Mouse (Mus musculus) forebrain, embryonic 12.5 days (tissue): ENCODE data around the gene Mill2. TPM values are rescaled to one million over a fixed set of nuclear protein-coding genes. Genes with fewer than 3 reads are reported as not detected.

Experiments
- ATAC-seq: fragments of 200-750 bp; cut with Nextera tagmentation; 2 replicates; pipeline ENCODE4 v1.8.0; 2017; ENCODE audit warnings: moderate TSS enrichment; ENCODE audit not compliant: low FRiP score
- H3K27ac ChIP-seq: fragments of 300-500 bp; sonication (generic); 2 replicates; pipeline ENCODE4 v1.5.1; 2016; ENCODE audit warnings: mild to moderate bottlenecking
- H3K27me3 ChIP-seq: fragments of 300-500 bp; sonication (generic); 2 replicates; pipeline ENCODE4 v1.6.1; 2016; ENCODE audit warnings: mild to moderate bottlenecking
- H3K36me3 ChIP-seq: fragments of 300-500 bp; sonication (generic); replicated peaks from 2 replicates; pipeline ENCODE4 v1.6.1; 2016; ENCODE audit warnings: mild to moderate bottlenecking
- H3K4me1 ChIP-seq: fragments of 300-500 bp; sonication (generic); 2 replicates; pipeline ENCODE4 v1.6.1; 2016
- H3K4me2 ChIP-seq: fragments of 300-500 bp; sonication (generic); 2 replicates; pipeline ENCODE4 v1.6.1; 2016; ENCODE audit warnings: mild to moderate bottlenecking, moderate library complexity
- H3K4me3 ChIP-seq: fragments of 300-500 bp; sonication (generic); replicated peaks from 2 replicates; pipeline ENCODE4 v1.5.1; 2016; ENCODE audit warnings: mild to moderate bottlenecking
- H3K9ac ChIP-seq: fragments of 300-500 bp; sonication (generic); 2 replicates; pipeline ENCODE4 v1.6.1; 2016; ENCODE audit warnings: mild to moderate bottlenecking
- H3K9me3 ChIP-seq: fragments of 300-500 bp; sonication (generic); 2 replicates; pipeline ENCODE4 v1.6.1; 2016
- WGBS: fragments of 180-500 bp; shearing (Covaris S2); methylation state at CpG from one replicate; pipeline ENCODE4 v1.1.7; 2016; 5-methylcytosine and 5-hydroxymethylcytosine counted together
- polyA plus RNA-seq: library from polyadenylated mRNA; unstranded; fragments of >200 nt; fragmentation: Nextera tagmentation; extraction: Ambion mirVana; gene quantifications from 2 replicates; pipeline ENCODE4 v1.2.1, GENCODE M21; 2016

The Mill2 gene
- polyA plus RNA-seq, 1 experiment from 2014 or later = 0.09 TPM

DNA sequence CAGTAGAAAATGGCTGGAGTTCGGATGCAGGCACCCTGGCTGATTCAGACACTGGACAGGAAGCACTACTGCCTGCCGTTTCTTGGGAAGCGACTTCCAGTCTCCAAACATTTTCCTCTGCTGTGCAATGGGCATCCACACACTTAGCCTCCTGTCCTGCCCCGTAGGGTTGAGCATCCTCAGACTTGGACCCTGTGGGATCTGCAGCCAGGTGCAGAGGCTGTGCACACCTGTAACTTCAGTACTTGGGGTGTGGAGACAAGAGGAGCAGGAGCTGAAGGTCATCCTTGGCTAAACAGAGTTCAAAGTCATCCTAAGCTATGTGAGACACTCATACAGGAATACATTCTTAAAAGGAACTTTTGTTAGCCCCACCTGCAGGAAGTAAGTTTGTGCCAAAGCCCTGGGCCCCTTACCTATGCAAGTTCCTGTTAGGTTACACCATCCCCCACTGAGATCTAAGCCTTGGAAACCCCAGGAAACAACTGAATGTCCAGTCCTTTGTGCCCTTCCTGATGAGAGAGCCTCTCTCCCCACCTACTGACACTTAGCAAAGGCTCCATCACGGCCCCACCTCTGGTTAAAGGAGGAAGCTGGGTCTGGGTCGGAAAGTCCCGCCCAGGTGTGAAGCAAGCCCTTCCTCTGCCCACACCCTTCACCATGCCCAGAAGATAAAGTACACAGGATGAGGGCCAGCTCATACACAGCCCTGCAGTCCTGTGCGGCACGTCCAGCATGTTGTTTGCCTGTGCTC lies 44.4 kb downstream of the Mill2 start:
- ATAC-seq = no peak
- 74% methylated on average over 9 of the region's 9 CpGs for WGBS
- Histone ChIP-seq H3K27ac (no peak overlapping the region), H3K27me3 (no peaks in the 10 kb centered on the region), H3K4me2 (no peak overlapping the region), H3K4me1 (no peaks in the 10 kb centered on the region), H3K9ac (no peak overlapping the region), H3K4me3 (no peak overlapping the region), H3K36me3 (no peaks in the 10 kb centered on the region), H3K9me3 (no peaks in the 10 kb centered on the region)

GRCm38 (mm10) chr7:18884745-18885422 lies 45.1 kb downstream of the Mill2 start:
- Histone ChIP-seq H3K36me3 (no peaks in the 10 kb centered on the region), H3K9ac (no peak overlapping the region), H3K9me3 (no peaks in the 10 kb centered on the region), H3K4me1 (no peaks in the 10 kb centered on the region), H3K27ac (no peak overlapping the region), H3K27me3 (no peaks in the 10 kb centered on the region), H3K4me2 (no peak overlapping the region), H3K4me3 (no peak overlapping the region)
- no peak for ATAC-seq
- WGBS = 70% methylated on average over 13 of the region's 13 CpGs

DNA sequence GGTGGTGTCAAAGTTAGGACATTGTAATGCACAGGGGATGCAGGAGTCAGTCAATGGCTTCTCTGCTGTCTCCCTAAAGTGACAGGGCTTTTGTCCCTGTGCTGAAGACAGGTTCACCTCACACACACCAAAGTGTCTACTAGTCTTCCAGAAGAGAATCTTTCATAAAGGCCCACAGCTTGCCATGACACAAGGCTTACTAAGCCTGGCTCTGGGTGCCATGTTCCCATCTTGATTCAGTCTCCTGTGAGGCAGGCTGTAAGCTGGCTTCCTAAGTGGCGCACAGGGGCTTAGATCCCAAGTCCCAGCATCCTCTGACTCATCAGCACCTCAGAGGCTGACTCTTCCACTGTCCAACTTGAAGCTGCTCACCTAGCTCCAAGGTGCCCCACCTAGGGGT lies 47.2 kb downstream of the Mill2 start:
- 90% methylated on average over 1 of the region's 1 CpGs for WGBS
- H3K4me2 ChIP-seq = no peak overlapping the region
- H3K27ac ChIP-seq = no peak overlapping the region
- no peaks in the 10 kb centered on the region for H3K36me3 ChIP-seq
- no peak overlapping the region for H3K9ac ChIP-seq
- no peak for ATAC-seq
- H3K4me1 ChIP-seq = no peaks in the 10 kb centered on the region
- H3K4me3 ChIP-seq = no peak overlapping the region
- no peaks in the 10 kb centered on the region for H3K27me3 ChIP-seq
- H3K9me3 ChIP-seq = no peaks in the 10 kb centered on the region

GRCm38 (mm10) chr7:18890848-18891247 lies 51.1 kb downstream of the Mill2 start:
- no peak overlapping the region for H3K27ac ChIP-seq
- peaks cover 31% of the 10 kb centered on the region for H3K27me3 ChIP-seq
- no peak for ATAC-seq
- no peak overlapping the region for H3K4me2 ChIP-seq
- no peaks in the 10 kb centered on the region for H3K9me3 ChIP-seq
- 91% methylated on average over 8 of the region's 8 CpGs for WGBS
- H3K4me3 ChIP-seq = no peak overlapping the region
- peaks cover 23% of the 10 kb centered on the region for H3K4me1 ChIP-seq
- no peak overlapping the region for H3K9ac ChIP-seq
- no peaks in the 10 kb centered on the region for H3K36me3 ChIP-seq

DNA sequence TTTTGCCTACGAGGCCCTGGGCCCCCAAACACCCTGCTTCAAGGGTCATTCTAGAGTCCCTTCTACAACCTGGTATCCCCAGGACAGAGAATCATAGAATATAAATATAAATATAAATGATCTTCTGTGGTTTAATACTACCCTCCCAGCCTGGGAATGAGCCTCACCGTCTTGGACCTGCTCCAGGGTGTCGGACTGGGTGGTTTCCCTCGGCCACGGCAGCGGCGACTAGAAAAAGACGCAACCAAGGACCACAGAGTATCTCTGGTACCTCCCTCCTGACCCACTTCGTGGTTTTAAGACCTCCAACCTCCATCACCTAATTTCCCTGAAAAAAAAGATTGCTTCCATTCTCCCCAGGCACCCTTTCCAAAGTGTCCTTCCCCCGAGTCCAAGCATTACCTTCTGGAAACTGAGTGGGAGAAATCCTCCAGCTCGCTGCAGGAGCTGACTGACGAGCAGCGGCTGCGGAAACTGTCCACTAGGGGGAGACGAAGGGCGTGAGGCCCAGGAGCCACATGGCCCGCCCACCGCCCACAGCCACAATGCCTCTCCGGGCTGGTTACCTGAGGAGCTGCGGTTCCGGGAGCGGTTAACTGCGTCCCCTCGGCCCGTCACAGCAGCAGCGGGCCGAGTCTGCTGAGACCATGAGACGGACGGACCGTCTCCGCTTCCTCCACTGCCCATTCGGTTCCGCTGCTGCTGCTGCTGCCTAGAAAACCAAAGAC lies 52.3 kb downstream of the Mill2 start:
- peak overlapping the region; percentile 44 for H3K9ac ChIP-seq
- H3K27ac ChIP-seq = no peak overlapping the region

GRCm38 (mm10) chr7:18893009-18893408 lies 53.2 kb downstream of the Mill2 start:
- ATAC-seq = peak; percentile 37
- H3K27ac ChIP-seq = no peak overlapping the region
- peaks cover 31% of the 10 kb centered on the region for H3K27me3 ChIP-seq
- no peaks in the 10 kb centered on the region for H3K9me3 ChIP-seq
- no peak overlapping the region; the same call in 1 of the 2 replicates for H3K9ac ChIP-seq
- peak overlapping the region; percentile 37 for H3K4me3 ChIP-seq
- peaks cover 26% of the 10 kb centered on the region for H3K4me1 ChIP-seq
- 30% methylated on average over 27 of the region's 27 CpGs for WGBS
- peak overlapping the region; percentile 65 for H3K4me2 ChIP-seq
- peaks cover 4% of the 10 kb centered on the region; the same call in 1 of the 2 replicates for H3K36me3 ChIP-seq

More for the DNA sequence above, 52.3 kb downstream of the Mill2 start:
- peak; percentile 69 for ATAC-seq
- 20% methylated on average over 33 of the region's 33 CpGs for WGBS
- Histone ChIP-seq H3K4me3 (peak overlapping the region; percentile 37), H3K9me3 (no peaks in the 10 kb centered on the region), H3K4me2 (peak overlapping the region; percentile 65), H3K27me3 (peaks cover 31% of the 10 kb centered on the region), H3K4me1 (peaks cover 26% of the 10 kb centered on the region), H3K36me3 (no peaks in the 10 kb centered on the region)

DNA sequence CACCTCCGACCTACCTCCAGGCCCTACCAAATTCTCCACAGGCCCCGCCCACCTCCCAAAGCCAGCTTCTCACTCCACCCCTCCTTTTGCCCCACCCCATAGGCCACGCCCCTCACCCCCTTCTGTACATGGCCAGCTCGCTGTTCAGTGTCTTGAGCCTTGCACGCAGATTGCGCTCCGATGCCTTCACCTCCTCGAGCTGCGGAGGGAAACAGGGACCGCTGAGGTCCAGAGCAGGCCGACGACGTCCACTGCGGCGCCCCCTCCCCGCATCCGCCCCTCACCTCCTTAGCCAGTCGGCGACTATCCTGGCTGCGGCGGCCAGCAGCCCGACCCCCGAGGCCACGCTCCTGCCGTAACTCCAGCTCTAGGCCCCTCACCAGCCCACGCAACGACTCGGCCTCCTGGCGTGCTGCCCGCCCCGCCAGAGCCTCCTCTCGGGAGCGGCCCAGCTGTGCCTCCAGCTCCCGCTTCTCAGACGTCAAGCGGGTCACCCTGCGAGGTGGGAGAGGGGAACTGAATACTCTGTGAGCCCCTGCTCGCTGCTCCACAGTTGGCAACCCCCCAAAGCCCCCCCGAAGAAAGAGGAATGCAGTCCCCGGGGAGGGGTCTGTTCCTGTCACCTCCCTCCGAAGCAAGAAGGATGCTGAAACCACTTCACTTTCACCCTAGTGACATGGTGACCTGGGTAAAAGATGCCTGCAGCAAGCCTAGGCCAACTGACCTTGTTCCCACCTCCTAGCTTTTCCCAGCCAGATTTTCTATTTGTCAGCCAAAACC lies 54.1 kb downstream of the Mill2 start:
- ATAC-seq = peak; percentile 37; the same call in 1 of the 2 replicates
- H3K4me1 ChIP-seq = peaks cover 26% of the 10 kb centered on the region
- under 1% methylated on average over 41 of the region's 41 CpGs for WGBS
- peaks cover 31% of the 10 kb centered on the region for H3K27me3 ChIP-seq
- no peak overlapping the region for H3K27ac ChIP-seq
- H3K4me3 ChIP-seq = peak overlapping the region; percentile 38
- H3K9ac ChIP-seq = peak overlapping the region; percentile 67
- peaks cover 4% of the 10 kb centered on the region for H3K36me3 ChIP-seq
- peak overlapping the region; percentile 65 for H3K4me2 ChIP-seq
- no peaks in the 10 kb centered on the region for H3K9me3 ChIP-seq

- Histone ChIP-seq H3K4me2 (no peak overlapping the region), H3K36me3 (peaks cover 30% of the 10 kb centered on the region), H3K27ac (no peak overlapping the region), H3K9ac (no peak overlapping the region), H3K4me1 (peaks cover 26% of the 10 kb centered on the region), H3K4me3 (no peak overlapping the region), H3K9me3 (no peaks in the 10 kb centered on the region), H3K27me3 (peaks cover 31% of the 10 kb centered on the region)
- 37% methylated on average over 5 of the region's 5 CpGs for WGBS
- ATAC-seq = no peak
Observed at GRCm38 (mm10) chr7:18896536-18896935, 56.8 kb downstream of the Mill2 start.

DNA sequence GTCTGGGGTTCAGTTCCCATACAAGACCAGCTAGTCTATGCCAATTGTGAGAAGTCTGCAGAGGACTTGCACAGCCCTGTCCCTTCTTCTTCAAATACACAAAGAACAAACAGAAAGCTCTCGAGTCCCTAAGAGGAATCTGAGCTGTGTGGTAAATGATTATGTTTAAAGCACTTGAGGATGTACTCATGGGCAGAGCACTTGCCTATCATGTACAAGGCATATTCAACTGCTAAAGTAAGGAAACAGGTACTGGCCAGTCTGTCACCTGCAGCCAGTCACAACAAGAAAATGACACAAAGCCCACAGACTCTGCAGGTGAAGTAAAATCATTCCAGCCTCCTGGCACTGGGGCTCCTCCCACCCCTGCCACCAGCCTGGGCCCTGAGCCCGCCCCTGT lies 60.7 kb downstream of the Mill2 start:
- Histone ChIP-seq H3K9ac (no peak overlapping the region), H3K4me1 (peaks cover 3% of the 10 kb centered on the region; the same call in 1 of the 2 replicates), H3K27me3 (no peaks in the 10 kb centered on the region), H3K4me2 (no peak overlapping the region), H3K36me3 (peaks cover 37% of the 10 kb centered on the region), H3K27ac (no peak overlapping the region), H3K4me3 (no peak overlapping the region), H3K9me3 (no peaks in the 10 kb centered on the region)
- no peak for ATAC-seq
- 92% methylated on average over 2 of the region's 2 CpGs for WGBS

- H3K9me3 ChIP-seq = no peaks in the 10 kb centered on the region
- H3K9ac ChIP-seq = no peak overlapping the region
- 66% methylated on average over 3 of the region's 3 CpGs for WGBS
- H3K4me2 ChIP-seq = no peak overlapping the region
- no peaks in the 10 kb centered on the region for H3K27me3 ChIP-seq
- no peak overlapping the region for H3K27ac ChIP-seq
- peaks cover 37% of the 10 kb centered on the region for H3K36me3 ChIP-seq
- no peak for ATAC-seq
- no peak overlapping the region for H3K4me3 ChIP-seq
- H3K4me1 ChIP-seq = no peaks in the 10 kb centered on the region
Observed at GRCm38 (mm10) chr7:18902486-18902885, 62.7 kb downstream of the Mill2 start.

DNA sequence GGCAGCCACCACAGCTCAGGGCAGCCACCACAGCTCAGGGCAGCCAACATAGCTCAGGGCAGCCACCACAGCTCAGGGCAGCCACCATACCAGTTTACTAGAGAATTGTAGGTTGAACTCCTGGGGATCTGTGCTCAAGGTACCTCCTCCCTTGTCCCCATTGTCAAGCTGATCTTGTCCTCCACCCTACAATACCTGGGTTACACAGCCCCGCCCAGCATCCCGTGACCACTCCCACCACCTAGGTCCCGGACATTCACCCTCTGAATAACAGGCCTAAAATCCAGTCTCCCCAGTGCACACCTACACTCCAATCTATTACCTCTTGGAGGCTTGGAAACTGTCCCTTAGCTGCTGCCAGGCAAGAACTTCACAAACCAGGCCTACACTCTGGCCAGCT lies 65.2 kb downstream of the Mill2 start:
- H3K9me3 ChIP-seq = no peaks in the 10 kb centered on the region
- H3K27me3 ChIP-seq = no peaks in the 10 kb centered on the region
- ATAC-seq = no peak
- H3K4me3 ChIP-seq = no peak overlapping the region
- peaks cover 21% of the 10 kb centered on the region for H3K36me3 ChIP-seq
- H3K4me2 ChIP-seq = no peak overlapping the region
- WGBS = 73% methylated on average over 3 of the region's 3 CpGs
- no peak overlapping the region for H3K27ac ChIP-seq
- H3K4me1 ChIP-seq = peaks cover 17% of the 10 kb centered on the region
- H3K9ac ChIP-seq = no peak overlapping the region

DNA sequence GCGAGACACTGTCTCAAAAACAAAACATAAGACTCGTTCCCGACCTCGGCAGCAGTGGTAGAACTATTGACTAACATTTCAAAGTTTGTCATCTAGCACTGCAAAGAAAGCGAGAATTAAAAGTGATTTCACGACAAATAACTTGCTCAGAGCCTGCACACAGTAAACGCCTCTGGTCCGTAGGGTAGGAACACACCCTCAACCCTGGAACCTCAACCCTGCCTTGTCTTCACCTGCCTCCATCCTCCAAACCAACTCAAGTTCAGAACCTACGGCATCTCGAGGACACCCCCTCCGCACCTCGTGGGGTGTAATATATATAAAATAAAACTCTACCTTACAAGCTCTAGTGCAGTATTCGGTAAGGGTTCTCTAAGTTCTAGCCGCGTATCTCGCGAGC lies 70.0 kb downstream of the Mill2 start:
- WGBS = 7% methylated on average over 17 of the region's 17 CpGs
- H3K9me3 ChIP-seq = no peaks in the 10 kb centered on the region
- no peaks in the 10 kb centered on the region for H3K36me3 ChIP-seq
- H3K9ac ChIP-seq = peak overlapping the region; percentile 65
- peak overlapping the region; percentile 66 for H3K4me2 ChIP-seq
- H3K4me1 ChIP-seq = peaks cover 23% of the 10 kb centered on the region
- H3K27ac ChIP-seq = no peak overlapping the region
- H3K27me3 ChIP-seq = no peaks in the 10 kb centered on the region
- no peak; the same call in 1 of the 2 replicates for ATAC-seq
- H3K4me3 ChIP-seq = peak overlapping the region; percentile 71
